Mouse (Mus musculus) liver, embryonic 15.5 days (tissue): ENCODE measurements around the gene Slco1a4. TPM values are rescaled to one million over a fixed set of nuclear protein-coding genes. Genes with fewer than 3 reads are reported as not detected.
"Not testable (repeated sequence)": the region's sequence is repeated elsewhere in the genome, so short reads cannot be mapped to it uniquely, and the experiment has no call there.

Experiments used
- ATAC-seq: fragments of 200-750 bp; cut with Nextera tagmentation; 2 replicates; pipeline ENCODE4 v1.8.0; 2017; ENCODE audit warnings: moderate number of reproducible peaks, mild to moderate bottlenecking, moderate library complexity; ENCODE audit not compliant: insufficient read depth
- H3K27ac ChIP-seq: fragments of 300-500 bp; sonication (generic); replicated peaks from 2 replicates; pipeline ENCODE4 v1.5.1; 2015; ENCODE audit warnings: mild to moderate bottlenecking, inconsistent platforms
- H3K27me3 ChIP-seq: fragments of 300-500 bp; sonication (generic); 2 replicates; pipeline ENCODE4 v1.6.1; 2015; ENCODE audit warnings: mild to moderate bottlenecking, inconsistent platforms
- H3K36me3 ChIP-seq: fragments of 300-500 bp; sonication (generic); replicated peaks from 2 replicates; pipeline ENCODE4 v1.6.1; 2015; ENCODE audit warnings: moderate library complexity, mild to moderate bottlenecking, inconsistent platforms
- H3K4me1 ChIP-seq: fragments of 300-500 bp; sonication (generic); replicated peaks from 2 replicates; pipeline ENCODE4 v1.6.1; 2015; ENCODE audit warnings: inconsistent platforms
- H3K4me2 ChIP-seq: fragments of 300-500 bp; sonication (generic); 2 replicates; pipeline ENCODE4 v1.6.1; 2015; ENCODE audit warnings: moderate library complexity, mild to moderate bottlenecking, inconsistent platforms
- H3K4me3 ChIP-seq: fragments of 300-500 bp; sonication (generic); replicated peaks from 2 replicates; pipeline ENCODE4 v1.5.1; 2015; ENCODE audit warnings: mild to moderate bottlenecking, inconsistent platforms
- H3K9ac ChIP-seq: fragments of 300-500 bp; sonication (generic); 2 replicates; pipeline ENCODE4 v1.6.1; 2015; ENCODE audit warnings: moderate library complexity, mild to moderate bottlenecking, inconsistent platforms
- H3K9me3 ChIP-seq: fragments of 300-500 bp; sonication (generic); replicated peaks from 2 replicates; pipeline ENCODE4 v1.6.1; 2016; ENCODE audit warnings: inconsistent platforms
- WGBS: fragments of 180-500 bp; shearing (Covaris S2); methylation state at CpG from one replicate; pipeline ENCODE4 v1.1.7; 2015; ENCODE audit warnings: mixed read lengths; ENCODE audit not compliant: insufficient replicate concordance; 5-methylcytosine and 5-hydroxymethylcytosine counted together
- polyA plus RNA-seq: library from polyadenylated mRNA; unstranded; fragments of >200 nt; fragmentation: Nextera tagmentation; extraction: Ambion mirVana; gene quantifications from 2 replicates; pipeline ENCODE4 v1.2.1, GENCODE M21; 2015

Gene Slco1a4
- not detected in 2 replicates for polyA plus RNA-seq

DNA sequence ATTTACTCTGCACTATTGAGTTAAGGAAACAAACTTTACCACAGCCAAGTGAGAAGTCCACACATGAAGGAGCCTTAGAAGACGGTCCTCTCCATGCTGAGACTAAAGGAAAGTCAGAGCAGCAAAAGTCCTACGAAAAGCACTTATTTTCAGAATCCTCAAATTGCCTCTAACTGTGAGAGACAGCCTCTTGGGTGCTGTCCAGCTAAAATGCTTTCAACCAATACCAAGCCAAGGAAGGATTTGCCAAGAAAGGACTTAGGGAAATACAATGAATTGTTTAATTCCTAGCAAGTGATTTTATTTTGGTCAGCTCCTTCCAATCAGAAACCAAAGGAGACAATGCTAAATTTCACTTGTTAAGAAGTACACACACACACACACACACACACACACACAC is at the start of gene Slco1a4:
Gene Slco1a4 (minus strand): TSS at position 115 of the 400 bp plus-strand sequence.
- Histone ChIP-seq H3K27me3 (no peaks in the 10 kb centered on the region), H3K4me3 (no peak within 1 kb of the TSS), H3K27ac (no peak within 1 kb of the TSS), H3K9ac (no peak within 1 kb of the TSS), H3K36me3 (no peaks in the 10 kb centered on the region), H3K4me1 (no peaks in the 10 kb centered on the region), H3K9me3 (no peaks in the 10 kb centered on the region), H3K4me2 (no peak within 1 kb of the TSS)
- no peak for ATAC-seq
- 52% methylated on average over 2 of the region's 2 CpGs for WGBS

DNA sequence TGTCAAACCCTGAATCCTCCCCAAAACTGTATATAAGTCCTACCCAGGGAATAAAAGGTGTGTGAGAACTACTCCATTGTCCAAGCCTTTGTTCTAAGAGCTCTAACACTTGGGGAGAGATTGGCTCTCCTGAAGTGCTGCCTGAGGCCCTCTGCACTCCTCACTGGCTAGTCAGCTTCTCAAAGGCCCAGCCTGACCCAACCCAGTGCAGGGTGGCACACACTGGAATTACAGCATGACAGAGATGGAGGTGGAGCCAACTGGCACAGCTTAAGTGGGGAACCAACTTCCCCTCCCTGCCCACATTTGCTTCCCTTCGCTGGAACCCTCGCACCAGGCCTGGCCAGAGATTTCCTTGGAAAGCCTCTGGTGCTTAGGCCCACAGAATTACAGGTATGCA is 42.2 kb upstream of the Slco1a4 start:
- no peaks in the 10 kb centered on the region for H3K9me3 ChIP-seq
- WGBS = 49% methylated on average over 2 of the region's 2 CpGs
- ATAC-seq = no peak

DNA sequence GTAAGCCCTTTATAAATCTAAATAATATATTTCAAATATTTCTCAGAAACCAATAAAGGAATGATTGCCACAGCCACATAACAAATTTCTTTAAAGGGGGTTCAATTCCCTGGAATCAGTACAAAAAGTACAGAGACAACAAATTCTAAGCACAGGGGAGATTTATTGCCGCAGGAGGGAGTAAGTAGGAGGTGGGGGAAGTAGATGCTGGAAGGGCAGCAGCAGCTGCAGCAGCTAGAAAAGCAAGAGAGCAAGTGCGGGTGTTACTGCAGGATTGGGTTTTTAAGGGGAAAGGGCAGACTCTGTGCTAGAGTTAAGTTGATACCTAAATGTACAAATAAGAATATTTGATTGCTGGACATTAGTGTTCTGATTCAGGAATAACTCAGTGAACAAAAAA is 33.7 kb upstream of the Slco1a4 start:
- Histone ChIP-seq H3K27me3 (no peaks in the 10 kb centered on the region), H3K9me3 (no peaks in the 10 kb centered on the region), H3K4me1 (no peaks in the 10 kb centered on the region), H3K27ac (no peak overlapping the region), H3K4me3 (no peak overlapping the region), H3K9ac (no peak overlapping the region), H3K4me2 (no peak overlapping the region), H3K36me3 (no peaks in the 10 kb centered on the region)
- ATAC-seq = no peak
- 29% methylated on average over 2 of the region's 2 CpGs for WGBS

More for the DNA sequence above, 42.2 kb upstream of the Slco1a4 start:
- Histone ChIP-seq H3K4me2 (no peak overlapping the region), H3K27me3 (no peaks in the 10 kb centered on the region), H3K27ac (no peak overlapping the region), H3K4me3 (no peak overlapping the region), H3K9ac (no peak overlapping the region), H3K4me1 (no peaks in the 10 kb centered on the region), H3K36me3 (no peaks in the 10 kb centered on the region)

DNA sequence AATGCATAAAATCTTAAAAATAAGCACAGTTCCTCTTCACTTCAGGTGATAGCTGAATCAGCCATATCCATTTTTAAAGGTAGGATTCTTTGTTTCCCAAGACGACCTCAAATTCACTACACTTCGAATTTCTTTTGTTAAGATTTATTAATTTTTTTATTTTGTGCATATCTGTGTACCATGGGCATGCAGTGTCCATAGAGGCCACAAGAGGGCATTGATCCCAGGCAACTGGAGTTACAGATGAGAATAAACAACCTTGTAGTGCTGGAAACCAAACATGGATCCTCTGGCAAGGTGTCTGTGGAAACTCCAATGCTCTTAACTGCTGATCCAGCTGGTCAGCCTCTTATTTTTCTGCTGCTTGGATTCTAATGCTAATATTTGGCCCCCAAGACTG is 32.2 kb upstream of the Slco1a4 start:
- no peak for ATAC-seq

DNA sequence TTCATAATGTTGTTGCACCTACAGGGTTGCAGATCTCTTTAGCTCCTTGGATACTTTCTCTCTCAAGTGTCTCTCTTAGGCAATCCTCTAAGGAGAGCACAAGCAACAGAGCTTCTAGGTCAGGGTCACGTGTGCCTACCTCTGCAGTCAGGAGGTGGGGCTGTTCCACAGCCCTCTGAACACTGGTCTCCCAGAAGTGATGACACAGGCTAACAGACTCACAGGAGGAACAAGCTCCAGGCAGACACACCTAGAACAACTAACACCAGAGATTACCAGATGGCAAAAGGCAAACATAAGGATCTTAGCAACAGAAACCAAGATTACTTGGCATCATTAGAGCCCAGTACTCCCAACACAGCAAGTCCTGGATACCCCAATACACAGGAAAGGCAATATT is 26.6 kb upstream of the Slco1a4 start:
- Histone ChIP-seq H3K4me2 (no peak overlapping the region), H3K36me3 (no peaks in the 10 kb centered on the region), H3K27ac (no peak overlapping the region), H3K4me1 (no peaks in the 10 kb centered on the region), H3K4me3 (no peak overlapping the region), H3K9ac (no peak overlapping the region), H3K9me3 (no peaks in the 10 kb centered on the region), H3K27me3 (no peaks in the 10 kb centered on the region)
- ATAC-seq = no peak
- WGBS = 48% methylated on average over 1 of the region's 1 CpGs

More for the DNA sequence above, 32.2 kb upstream of the Slco1a4 start:
- Histone ChIP-seq H3K36me3 (no peaks in the 10 kb centered on the region), H3K9me3 (no peaks in the 10 kb centered on the region), H3K27me3 (no peaks in the 10 kb centered on the region), H3K9ac (no peak overlapping the region), H3K27ac (no peak overlapping the region), H3K4me3 (no peak overlapping the region), H3K4me1 (no peaks in the 10 kb centered on the region), H3K4me2 (no peak overlapping the region)
- WGBS = 39% methylated on average over 2 of the region's 2 CpGs

DNA sequence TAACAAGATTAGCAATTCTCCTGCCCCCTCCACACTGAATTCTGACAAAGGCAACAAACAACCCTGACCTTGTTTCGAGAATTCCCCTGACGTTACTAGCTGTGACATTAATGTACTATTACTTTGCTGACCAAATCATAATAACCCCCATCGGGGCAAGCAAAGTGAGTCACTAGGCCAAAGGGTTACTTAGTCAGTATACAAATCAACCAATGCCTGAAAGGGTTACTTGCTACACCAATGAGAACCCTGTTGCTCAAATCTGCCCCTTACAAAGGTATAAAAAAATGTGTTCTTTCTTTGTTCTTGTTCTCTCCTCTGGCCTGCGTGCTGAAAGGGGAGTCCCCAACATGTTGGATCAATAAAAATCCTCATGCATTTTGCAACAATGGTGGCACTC is 19.7 kb upstream of the Slco1a4 start:
- not testable (repeated sequence) for H3K4me3 ChIP-seq, H3K27me3 ChIP-seq, H3K9me3 ChIP-seq, H3K4me1 ChIP-seq, H3K4me2 ChIP-seq, ATAC-seq, H3K27ac ChIP-seq, H3K9ac ChIP-seq, H3K36me3 ChIP-seq
- WGBS = 71% methylated on average over 4 of the region's 4 CpGs

DNA sequence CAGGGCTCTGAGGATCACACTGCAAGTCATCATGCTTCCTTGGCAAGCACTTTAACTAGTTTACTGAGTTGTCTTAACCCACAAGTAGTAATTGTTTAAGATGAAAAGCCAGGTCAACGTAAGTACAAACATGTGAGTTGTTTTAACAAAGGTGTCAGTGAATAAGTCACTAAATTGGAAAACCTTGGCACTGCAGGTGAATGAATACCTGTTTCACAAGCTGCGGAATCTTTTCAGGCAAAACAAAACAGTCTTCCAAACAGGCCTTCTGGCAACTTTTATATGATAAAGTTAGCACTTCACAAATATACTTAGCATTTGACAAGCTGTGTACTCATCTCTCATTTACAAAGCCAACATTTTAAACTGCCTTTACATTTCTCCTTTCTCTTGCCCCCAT is 15.7 kb upstream of the Slco1a4 start:
- Histone ChIP-seq H3K27ac (peak overlapping the region; percentile 41), H3K27me3 (no peaks in the 10 kb centered on the region), H3K9ac (no peak overlapping the region), H3K4me3 (no peak overlapping the region), H3K4me2 (no peak overlapping the region), H3K4me1 (no peaks in the 10 kb centered on the region), H3K36me3 (no peaks in the 10 kb centered on the region), H3K9me3 (no peaks in the 10 kb centered on the region)
- ATAC-seq = no peak
- WGBS = 42% methylated on average over 2 of the region's 2 CpGs

DNA sequence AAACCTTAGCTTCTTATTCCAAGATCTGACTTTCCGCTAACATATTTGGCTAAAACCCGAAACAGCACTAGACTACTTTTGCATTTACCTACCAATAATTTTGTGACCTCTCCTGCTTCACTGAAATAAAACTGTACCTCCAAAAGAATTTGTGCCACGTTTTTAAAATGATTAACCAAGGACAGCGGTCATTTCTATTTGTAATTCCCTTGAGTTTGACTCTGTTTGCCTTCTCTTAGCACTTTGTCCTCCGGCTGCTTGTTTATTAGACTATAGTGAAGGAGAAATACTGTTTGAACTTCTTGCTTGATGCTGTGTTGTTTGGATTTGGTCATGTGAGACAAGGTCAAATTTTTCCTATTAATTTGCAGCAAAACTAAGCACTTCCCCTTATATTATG is 12.7 kb upstream of the Slco1a4 start:
- H3K4me1 ChIP-seq = no peaks in the 10 kb centered on the region
- no peak for ATAC-seq
- WGBS = 56% methylated on average over 5 of the region's 5 CpGs
- H3K4me3 ChIP-seq = no peak overlapping the region
- H3K9me3 ChIP-seq = no peaks in the 10 kb centered on the region
- no peak overlapping the region for H3K9ac ChIP-seq
- H3K27ac ChIP-seq = peak overlapping the region; percentile 53
- H3K27me3 ChIP-seq = no peaks in the 10 kb centered on the region
- H3K36me3 ChIP-seq = no peaks in the 10 kb centered on the region
- H3K4me2 ChIP-seq = no peak overlapping the region

DNA sequence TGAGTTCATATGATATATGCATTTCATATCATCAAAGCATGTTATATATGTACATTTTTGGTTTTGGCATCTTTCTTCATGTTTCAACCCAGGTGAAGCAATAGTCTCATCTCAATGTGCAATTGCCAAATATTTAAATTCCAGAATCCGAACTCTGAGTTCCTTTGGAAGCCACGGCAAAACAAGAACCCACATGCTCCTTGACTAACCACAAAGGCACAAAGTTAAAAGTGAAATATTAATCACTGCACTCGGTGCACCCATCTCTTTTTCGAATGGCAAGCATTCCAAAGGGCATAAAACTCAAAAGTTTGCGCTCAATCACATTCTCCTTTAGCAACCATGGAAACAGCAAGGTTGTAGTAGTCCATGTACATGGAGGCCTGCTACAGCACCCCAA is 10.0 kb upstream of the Slco1a4 start:
- H3K4me1 ChIP-seq = no peaks in the 10 kb centered on the region
- no peak overlapping the region for H3K4me3 ChIP-seq
- no peaks in the 10 kb centered on the region for H3K27me3 ChIP-seq
- H3K9me3 ChIP-seq = no peaks in the 10 kb centered on the region
- WGBS = 53% methylated on average over 5 of the region's 5 CpGs
- H3K36me3 ChIP-seq = no peaks in the 10 kb centered on the region
- H3K9ac ChIP-seq = no peak overlapping the region
- H3K4me2 ChIP-seq = no peak overlapping the region
- H3K27ac ChIP-seq = no peak overlapping the region
- ATAC-seq = no peak

DNA sequence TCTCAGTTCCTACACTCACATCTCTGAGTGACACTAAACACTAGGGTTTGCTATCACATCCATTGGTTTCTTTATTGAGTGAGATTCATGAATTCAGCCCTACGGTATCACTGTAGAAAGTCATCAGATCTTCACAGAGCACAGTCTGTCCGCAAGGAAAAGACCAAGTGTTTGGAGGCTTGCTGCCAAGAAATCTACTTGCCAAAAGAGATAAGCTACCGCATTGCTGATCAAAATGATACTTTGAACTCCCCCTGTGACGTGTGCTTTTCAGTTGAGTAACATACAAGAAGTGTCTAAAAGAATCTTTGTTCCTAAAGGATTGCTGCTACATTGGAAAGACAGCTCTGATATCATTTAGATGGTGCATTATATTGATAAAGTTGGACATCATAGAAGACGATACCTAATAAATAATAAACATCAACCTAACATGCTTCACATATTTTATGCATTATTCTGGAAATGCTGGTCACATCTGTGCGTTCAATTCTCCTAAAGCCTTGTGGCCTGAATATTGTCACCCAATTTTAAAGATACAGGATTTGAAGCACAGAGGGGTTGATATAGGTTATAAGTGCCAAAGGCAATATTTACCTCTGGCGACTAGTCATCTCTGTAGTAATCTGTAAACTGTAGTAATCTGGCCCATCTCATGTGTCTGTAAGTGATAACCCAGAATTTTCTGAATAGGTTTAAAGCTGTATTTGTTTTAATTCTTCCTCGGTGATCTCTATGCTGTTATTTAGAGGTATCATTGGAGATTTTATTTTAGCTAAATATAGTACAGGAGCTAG is 1.9 kb upstream of the Slco1a4 start:
- Histone ChIP-seq H3K9me3 (no peaks in the 10 kb centered on the region), H3K27me3 (no peaks in the 10 kb centered on the region), H3K4me1 (no peaks in the 10 kb centered on the region), H3K4me2 (no peak overlapping the region), H3K27ac (no peak overlapping the region), H3K4me3 (no peak overlapping the region), H3K9ac (no peak overlapping the region), H3K36me3 (no peaks in the 10 kb centered on the region)
- ATAC-seq = no peak
- 64% methylated on average over 8 of the region's 8 CpGs for WGBS

DNA sequence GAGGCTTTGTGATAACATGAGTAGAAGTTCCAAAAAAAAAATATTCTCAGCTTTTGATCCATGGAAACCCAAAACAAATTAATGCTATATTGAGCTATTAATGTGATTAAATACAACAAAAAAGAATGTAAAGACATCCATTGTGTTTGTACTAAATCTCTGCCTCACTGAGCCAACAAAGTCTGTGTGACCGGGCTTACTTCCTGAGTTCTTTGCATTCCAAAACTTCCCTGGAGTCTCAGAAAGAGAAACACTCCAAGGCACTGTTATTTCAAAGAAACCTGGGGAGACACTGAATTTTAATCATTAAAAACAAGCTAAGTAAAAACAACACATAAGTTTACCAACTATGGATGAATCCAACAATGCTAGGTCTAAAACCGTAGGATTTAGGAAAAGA is 2.4 kb downstream of the Slco1a4 start:
- 51% methylated on average over 2 of the region's 2 CpGs for WGBS
- H3K4me1 ChIP-seq = no peaks in the 10 kb centered on the region
- H3K9me3 ChIP-seq = no peaks in the 10 kb centered on the region
- no peak overlapping the region for H3K4me2 ChIP-seq
- no peak overlapping the region for H3K4me3 ChIP-seq
- no peak for ATAC-seq
- H3K36me3 ChIP-seq = no peaks in the 10 kb centered on the region
- H3K27ac ChIP-seq = no peak overlapping the region
- no peak overlapping the region for H3K9ac ChIP-seq
- no peaks in the 10 kb centered on the region for H3K27me3 ChIP-seq

DNA sequence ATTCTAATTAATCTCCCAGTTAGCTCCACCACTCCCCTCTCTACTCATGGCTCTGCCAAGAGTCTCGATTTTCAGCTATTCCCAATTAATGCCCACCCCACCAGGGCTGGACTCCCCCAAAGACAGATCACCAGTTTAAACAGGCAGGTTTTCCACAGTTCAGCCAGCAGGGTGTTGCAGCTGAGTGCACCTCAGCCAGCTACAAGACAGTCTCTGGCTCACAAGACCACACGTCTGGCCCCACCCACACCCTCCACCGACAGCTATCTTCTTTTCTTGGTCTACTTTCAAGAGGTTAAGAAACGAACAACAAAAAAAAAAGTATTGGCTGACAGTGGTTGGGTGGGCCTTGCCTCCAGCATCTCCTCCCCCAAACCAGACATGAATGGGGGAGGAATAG is 6.9 kb downstream of the Slco1a4 start:
- no peak overlapping the region for H3K27ac ChIP-seq

More for the DNA sequence above, 6.9 kb downstream of the Slco1a4 start:
- no peak overlapping the region for H3K4me2 ChIP-seq
- ATAC-seq = no peak
- no peak overlapping the region for H3K4me3 ChIP-seq
- H3K36me3 ChIP-seq = no peaks in the 10 kb centered on the region
- no peaks in the 10 kb centered on the region for H3K4me1 ChIP-seq
- H3K27me3 ChIP-seq = no peaks in the 10 kb centered on the region
- 24% methylated on average over 4 of the region's 4 CpGs for WGBS
- no peak overlapping the region for H3K9ac ChIP-seq
- no peaks in the 10 kb centered on the region for H3K9me3 ChIP-seq
